Mouse (Mus musculus) hindbrain, embryonic 16.5 days (tissue): ENCODE results near the gene Rpl14. TPM values are rescaled to one million over a fixed set of nuclear protein-coding genes. Genes with fewer than 3 reads are reported as not detected.

Experiments
- ATAC-seq: fragments of 200-750 bp; cut with Nextera tagmentation; 2 replicates; pipeline ENCODE4 v1.8.0; 2017; ENCODE audit warnings: moderate TSS enrichment, moderate library complexity
- H3K27ac ChIP-seq: fragments of 300-500 bp; sonication (generic); 2 replicates; pipeline ENCODE4 v1.5.1; 2014; ENCODE audit warnings: low read depth, mild to moderate bottlenecking, control low read depth, low read length, moderate library complexity
- H3K27me3 ChIP-seq: fragments of 300-500 bp; sonication (generic); replicated peaks from 2 replicates; pipeline ENCODE4 v1.6.1; 2014; ENCODE audit warnings: low read length; ENCODE audit not compliant: control insufficient read depth, insufficient read depth
- H3K36me3 ChIP-seq: fragments of 300-500 bp; sonication (generic); 2 replicates; pipeline ENCODE4 v1.6.1; 2014; ENCODE audit warnings: mild to moderate bottlenecking, low read length, moderate library complexity, mixed read lengths; ENCODE audit not compliant: control insufficient read depth, insufficient read depth
- H3K4me1 ChIP-seq: fragments of 300-500 bp; sonication (generic); 2 replicates; pipeline ENCODE4 v1.6.1; 2014; ENCODE audit warnings: low read depth, low read length; ENCODE audit not compliant: control insufficient read depth, insufficient read depth
- H3K4me2 ChIP-seq: fragments of 300-500 bp; sonication (generic); 2 replicates; pipeline ENCODE4 v1.6.1; 2014; ENCODE audit warnings: mild to moderate bottlenecking, low read length, control low read depth, moderate library complexity
- H3K4me3 ChIP-seq: fragments of 300-500 bp; sonication (generic); 2 replicates; pipeline ENCODE4 v1.5.1; 2014; ENCODE audit warnings: mild to moderate bottlenecking, low read length, control low read depth, moderate library complexity
- H3K9ac ChIP-seq: fragments of 300-500 bp; sonication (generic); 2 replicates; pipeline ENCODE4 v1.6.1; 2014; ENCODE audit warnings: low read depth, mild to moderate bottlenecking, control low read depth, low read length, moderate library complexity
- H3K9me3 ChIP-seq: fragments of 300-500 bp; sonication (generic); 2 replicates; pipeline ENCODE4 v1.6.1; 2014; ENCODE audit warnings: mild to moderate bottlenecking, low read length, moderate library complexity; ENCODE audit not compliant: control insufficient read depth
- WGBS: fragments of 180-500 bp; shearing (Covaris S2); extraction: QIAGEN DNeasy Blood & Tissue Kit; methylation state at CpG from one replicate; pipeline ENCODE4 v1.1.7; 2014; 5-methylcytosine and 5-hydroxymethylcytosine counted together
- polyA plus RNA-seq: library from polyadenylated mRNA; unstranded; fragments of >200 nt; fragmentation: Nextera tagmentation; extraction: Ambion mirVana; gene quantifications from 2 replicates; pipeline ENCODE4 v1.2.1, GENCODE M21; 2015

Gene Rpl14
- polyA plus RNA-seq, 1 experiment from 2014 or later, result 360 TPM

GRCm38 (mm10) chr9:120541411-120541810, 29.8 kb upstream of the Rpl14 start:
- H3K4me2 ChIP-seq, result no peak overlapping the region
- H3K9ac ChIP-seq, result no peak overlapping the region
- no peak overlapping the region for H3K27ac ChIP-seq
- no peak for ATAC-seq
- H3K4me1 ChIP-seq, result peaks cover 7% of the 10 kb centered on the region; the same call in 1 of the 2 replicates
- H3K27me3 ChIP-seq, result peaks cover 11% of the 10 kb centered on the region; the same call in 1 of the 2 replicates
- no peaks in the 10 kb centered on the region for H3K36me3 ChIP-seq
- no peaks in the 10 kb centered on the region for H3K9me3 ChIP-seq
- H3K4me3 ChIP-seq, result no peak overlapping the region
- WGBS, result 33% methylated on average over 1 of the region's 2 CpGs

GRCm38 (mm10) chr9:120542241-120542640, 29.0 kb upstream of the Rpl14 start:
- WGBS, result 23% methylated on average over 6 of the region's 6 CpGs
- Histone ChIP-seq H3K9ac (no peak overlapping the region), H3K27me3 (peaks cover 11% of the 10 kb centered on the region; the same call in 1 of the 2 replicates), H3K36me3 (no peaks in the 10 kb centered on the region), H3K27ac (no peak overlapping the region), H3K4me1 (peaks cover 7% of the 10 kb centered on the region; the same call in 1 of the 2 replicates), H3K4me2 (no peak overlapping the region), H3K9me3 (no peaks in the 10 kb centered on the region), H3K4me3 (no peak overlapping the region)
- ATAC-seq, result no peak

- Histone ChIP-seq H3K4me1 (no peaks in the 10 kb centered on the region), H3K9ac (no peak overlapping the region), H3K4me3 (no peak overlapping the region), H3K9me3 (no peaks in the 10 kb centered on the region), H3K27ac (no peak overlapping the region), H3K36me3 (no peaks in the 10 kb centered on the region), H3K4me2 (no peak overlapping the region), H3K27me3 (peaks cover 5% of the 10 kb centered on the region; the same call in 1 of the 2 replicates)
- ATAC-seq, result no peak
- 85% methylated on average over 2 of the region's 2 CpGs for WGBS
Measured at GRCm38 (mm10) chr9:120545994-120546393, 25.2 kb upstream of the Rpl14 start.

- Histone ChIP-seq H3K27ac (no peak overlapping the region), H3K36me3 (no peaks in the 10 kb centered on the region), H3K4me1 (no peaks in the 10 kb centered on the region), H3K9me3 (no peaks in the 10 kb centered on the region), H3K4me2 (no peak overlapping the region), H3K27me3 (peaks cover 5% of the 10 kb centered on the region; the same call in 1 of the 2 replicates), H3K4me3 (no peak overlapping the region), H3K9ac (no peak overlapping the region)
- ATAC-seq, result no peak
- 98% methylated on average over 9 of the region's 9 CpGs for WGBS
Measured at GRCm38 (mm10) chr9:120546482-120546881, 24.8 kb upstream of the Rpl14 start.

GRCm38 (mm10) chr9:120547026-120547668, 24.1 kb upstream of the Rpl14 start:
- H3K27me3 ChIP-seq, result peaks cover 2% of the 10 kb centered on the region; the same call in 1 of the 2 replicates
- no peak overlapping the region for H3K4me3 ChIP-seq
- no peaks in the 10 kb centered on the region for H3K9me3 ChIP-seq
- H3K36me3 ChIP-seq, result no peaks in the 10 kb centered on the region
- no peak overlapping the region for H3K4me2 ChIP-seq
- H3K27ac ChIP-seq, result no peak overlapping the region
- no peak overlapping the region for H3K9ac ChIP-seq
- ATAC-seq, result no peak
- no peaks in the 10 kb centered on the region for H3K4me1 ChIP-seq
- 36% methylated on average over 16 of the region's 16 CpGs for WGBS

- no peak for ATAC-seq
- no peaks in the 10 kb centered on the region for H3K36me3 ChIP-seq
- 92% methylated on average over 9 of the region's 9 CpGs for WGBS
- no peaks in the 10 kb centered on the region for H3K4me1 ChIP-seq
- no peak overlapping the region for H3K27ac ChIP-seq
- no peaks in the 10 kb centered on the region for H3K9me3 ChIP-seq
- no peaks in the 10 kb centered on the region for H3K27me3 ChIP-seq
- no peak overlapping the region for H3K9ac ChIP-seq
- no peak overlapping the region for H3K4me2 ChIP-seq
- no peak overlapping the region for H3K4me3 ChIP-seq
Measured at GRCm38 (mm10) chr9:120550778-120551177, 20.5 kb upstream of the Rpl14 start.

- Histone ChIP-seq H3K27me3 (no peaks in the 10 kb centered on the region), H3K9me3 (no peaks in the 10 kb centered on the region), H3K4me3 (no peak overlapping the region), H3K4me1 (no peaks in the 10 kb centered on the region), H3K36me3 (no peaks in the 10 kb centered on the region), H3K9ac (no peak overlapping the region), H3K27ac (no peak overlapping the region), H3K4me2 (no peak overlapping the region)
- WGBS, result 94% methylated on average over 3 of the region's 3 CpGs
- ATAC-seq, result no peak
Measured at GRCm38 (mm10) chr9:120563590-120563989, 7.7 kb upstream of the Rpl14 start.

- no peaks in the 10 kb centered on the region for H3K4me1 ChIP-seq
- 79% methylated on average over 2 of the region's 2 CpGs for WGBS
- H3K36me3 ChIP-seq, result no peaks in the 10 kb centered on the region
- no peak overlapping the region for H3K4me3 ChIP-seq
- no peak overlapping the region for H3K27ac ChIP-seq
- H3K27me3 ChIP-seq, result no peaks in the 10 kb centered on the region
- ATAC-seq, result no peak
- no peaks in the 10 kb centered on the region for H3K9me3 ChIP-seq
- H3K4me2 ChIP-seq, result no peak overlapping the region
- H3K9ac ChIP-seq, result no peak overlapping the region
Measured at GRCm38 (mm10) chr9:120564247-120564646, 7.0 kb upstream of the Rpl14 start.

- Histone ChIP-seq H3K4me3 (no peak overlapping the region), H3K4me2 (no peak overlapping the region), H3K27ac (no peak overlapping the region), H3K4me1 (peaks cover 6% of the 10 kb centered on the region; the same call in 1 of the 2 replicates), H3K9me3 (no peaks in the 10 kb centered on the region), H3K9ac (no peak overlapping the region), H3K36me3 (no peaks in the 10 kb centered on the region), H3K27me3 (no peaks in the 10 kb centered on the region)
- ATAC-seq, result no peak
- WGBS, result 76% methylated on average over 5 of the region's 5 CpGs
Measured at GRCm38 (mm10) chr9:120566384-120566783, 4.9 kb upstream of the Rpl14 start.
